Mouse (Mus musculus): ENCODE measurements around the gene E2f3.

Gene E2f3

DNA sequence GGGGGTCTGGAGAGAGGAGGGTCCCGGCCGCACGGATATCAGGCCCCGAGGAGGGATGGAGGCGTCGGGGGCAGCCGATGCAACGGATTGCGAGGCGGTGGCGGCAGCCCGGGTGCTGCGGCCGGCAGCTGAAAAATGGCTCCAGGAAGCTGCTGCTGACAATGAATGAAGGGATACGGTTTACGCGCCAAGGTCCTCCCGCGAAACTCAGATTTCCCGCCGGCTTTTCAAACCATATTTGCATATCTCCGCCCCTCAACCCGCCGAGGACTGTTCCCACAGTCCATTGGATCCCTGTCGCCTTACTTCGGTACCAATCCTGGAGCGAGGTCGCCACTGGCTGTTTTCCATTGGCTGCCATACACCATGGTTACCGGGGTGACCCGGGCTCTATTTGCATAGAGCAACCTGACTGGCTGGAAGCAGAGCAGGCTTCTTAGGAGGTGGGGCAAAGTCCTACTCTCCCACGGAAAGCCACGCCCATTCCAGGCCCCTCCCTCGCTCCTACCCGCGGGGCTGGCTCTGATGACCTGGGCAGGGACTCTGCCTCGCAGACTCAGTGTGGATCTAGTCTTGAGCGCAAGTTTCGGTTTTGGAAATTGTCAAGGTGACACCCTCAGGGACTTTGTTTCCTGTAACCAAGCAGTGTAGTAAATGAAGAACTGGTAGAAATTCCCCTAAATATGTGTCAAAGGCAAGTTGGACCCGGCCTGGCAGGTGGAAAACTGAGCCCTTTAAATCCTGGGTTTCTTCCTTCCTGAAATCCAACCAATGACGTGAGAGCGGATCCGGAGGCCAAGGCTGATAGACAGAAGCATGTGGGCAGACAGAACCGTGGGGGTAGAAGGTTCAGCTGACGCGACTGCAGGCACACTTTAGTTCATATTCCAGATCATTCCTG, at the start of gene E2f3:
TSS of gene E2f3 (minus strand) at position 209 of the 901 bp plus-strand sequence.
- DNase-seq (ENCODE audit: low spot score), result peak; percentile 99

DNA sequence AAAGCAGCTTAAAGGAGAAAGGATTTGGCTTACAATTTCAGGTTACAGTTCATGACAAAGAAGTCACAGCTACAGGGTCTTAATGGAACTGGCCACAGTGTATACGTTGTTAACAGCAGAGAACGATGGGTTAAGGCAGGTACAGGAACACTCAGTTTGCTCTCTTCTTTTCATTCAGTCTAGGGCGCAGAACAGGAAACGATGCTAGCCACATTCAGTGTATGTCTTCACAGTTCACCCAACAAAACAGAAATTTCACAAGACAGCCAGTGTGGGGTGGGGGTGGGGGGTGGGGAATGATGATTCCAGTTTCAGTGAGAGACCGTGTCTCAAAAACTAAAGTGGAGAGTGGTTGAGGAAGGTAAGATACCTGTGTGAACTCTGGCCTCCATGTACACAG, 48.7 kb upstream of the E2f3 start:
- DNase-seq (ENCODE audit: low spot score), result no peak

DNA sequence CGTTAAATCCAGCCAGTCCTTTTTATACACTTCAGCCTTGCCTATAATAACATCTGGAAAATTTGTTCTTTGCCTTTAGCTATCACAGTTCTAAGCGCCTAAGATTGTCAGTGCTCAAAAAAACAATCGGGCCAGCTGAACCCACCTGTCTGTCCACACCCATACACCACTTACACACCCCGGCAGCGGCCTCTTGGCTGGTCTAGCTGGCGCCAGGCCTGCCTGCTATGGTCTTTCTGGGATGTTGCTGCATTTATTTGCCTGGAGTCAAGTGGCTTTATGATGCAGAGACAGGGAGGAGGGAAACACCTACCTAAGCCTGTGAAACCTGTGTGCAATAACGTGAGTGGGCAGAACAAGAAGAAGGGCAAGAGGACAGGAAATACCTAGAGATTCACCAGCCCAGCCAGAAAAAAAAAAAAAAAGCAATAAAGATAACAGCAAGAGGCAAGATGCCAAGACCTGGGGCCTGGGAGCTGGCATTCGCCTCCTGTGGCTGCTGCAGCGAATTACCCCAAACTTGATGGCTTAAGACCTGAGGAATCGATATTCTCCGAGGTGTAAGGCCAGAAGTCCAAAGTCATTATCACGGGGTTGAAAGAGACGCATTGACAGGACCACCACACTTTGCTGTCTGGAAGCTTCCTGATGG, 45.9 kb upstream of the E2f3 start:
- no peak for DNase-seq (ENCODE audit: low spot score)

GRCm38 (mm10) chr13:30027841-30028240, 42.0 kb upstream of the E2f3 start:
- no peak for DNase-seq (ENCODE audit: low spot score)

DNA sequence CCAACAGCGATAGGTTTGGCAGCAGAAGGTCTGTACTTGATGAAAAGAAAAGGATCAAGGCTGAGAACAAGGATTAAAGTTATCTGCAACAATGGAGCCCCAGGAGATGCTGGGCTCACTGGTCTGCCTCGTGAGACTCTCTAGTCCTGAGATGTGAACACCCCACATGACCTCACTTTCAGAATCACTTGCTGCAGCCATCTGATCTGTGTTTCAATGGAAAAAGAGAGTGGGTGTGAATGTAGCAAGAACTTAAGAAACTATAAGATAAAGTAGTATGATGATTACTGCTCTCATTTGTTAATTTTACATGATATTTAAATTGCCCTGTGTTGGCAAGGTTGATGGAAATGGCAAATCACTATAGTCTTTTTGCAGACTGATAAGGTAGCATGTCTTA, 36.6 kb upstream of the E2f3 start:
- DNase-seq (ENCODE audit: low spot score), result no peak

- DNase-seq (ENCODE audit: low spot score), result no peak
Observed at GRCm38 (mm10) chr13:30018573-30018972, 32.7 kb upstream of the E2f3 start.

- DNase-seq (ENCODE audit: low spot score), result no peak
Observed at GRCm38 (mm10) chr13:30017611-30018010, 31.7 kb upstream of the E2f3 start.

- no peak for DNase-seq (ENCODE audit: low spot score)
Observed at GRCm38 (mm10) chr13:30014576-30014975, 28.7 kb upstream of the E2f3 start.

DNA sequence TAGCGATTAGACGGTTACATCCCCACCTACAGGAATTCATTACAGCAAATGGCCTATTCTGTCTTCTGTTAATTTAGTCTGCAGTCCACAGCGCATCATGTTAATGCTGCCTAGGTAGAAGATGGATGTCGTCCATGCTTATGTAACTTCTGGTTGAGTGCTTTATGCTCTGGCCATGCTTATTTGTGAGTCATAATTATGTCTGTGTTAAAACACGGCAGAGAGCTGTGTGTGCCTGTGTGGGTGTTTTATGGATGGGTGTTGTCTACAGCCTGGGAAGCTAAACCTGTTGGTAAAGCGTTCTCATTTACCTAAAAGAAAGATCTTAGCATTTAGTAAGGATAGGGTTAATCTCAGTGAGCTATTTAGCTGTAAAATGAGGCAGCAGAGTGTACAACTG, 26.4 kb upstream of the E2f3 start:
- no peak for DNase-seq (ENCODE audit: low spot score)

GRCm38 (mm10) chr13:30008738-30009137, 22.9 kb upstream of the E2f3 start:
- DNase-seq (ENCODE audit: low spot score), result no peak

- no peak for DNase-seq (ENCODE audit: low spot score)
Observed at GRCm38 (mm10) chr13:30005422-30005821, 19.6 kb upstream of the E2f3 start.

DNA sequence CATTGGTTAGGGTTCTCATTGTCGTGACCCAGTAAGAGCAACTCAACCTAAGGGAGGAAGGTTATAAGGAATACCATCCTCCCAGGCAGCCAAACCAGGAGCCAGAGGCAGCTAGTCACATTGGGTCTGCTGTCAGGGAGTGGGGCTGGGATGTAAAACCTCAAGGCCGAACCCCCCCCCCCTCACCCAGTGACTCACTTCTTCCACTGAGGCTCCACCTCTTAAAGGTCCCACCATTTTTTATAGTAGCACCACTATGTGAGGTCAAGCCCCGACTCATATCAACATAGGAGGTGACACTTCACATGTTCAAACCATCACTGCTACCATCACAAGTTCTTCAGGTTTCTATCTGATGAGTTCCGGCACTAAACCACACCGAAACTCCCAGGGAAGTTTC, 19.0 kb upstream of the E2f3 start:
- DNase-seq (ENCODE audit: low spot score), result no peak

DNA sequence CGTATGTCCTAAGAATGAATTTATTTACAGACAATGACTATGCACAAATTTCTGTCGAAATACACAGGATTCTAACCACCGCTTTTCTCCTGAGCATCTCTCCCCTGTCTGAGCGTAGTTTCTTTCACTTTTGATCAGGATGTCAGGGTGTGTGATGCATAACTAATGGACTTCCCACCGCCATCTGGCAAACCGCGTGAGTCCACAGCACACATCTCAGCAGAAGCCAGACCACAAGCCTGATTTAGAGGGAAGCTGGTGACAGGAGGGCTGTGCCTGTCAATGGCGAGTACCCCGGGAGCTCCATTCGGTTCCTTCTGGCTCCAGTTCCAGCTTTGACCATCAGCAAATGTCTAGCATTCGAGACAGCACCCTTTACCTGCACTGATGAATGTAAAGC, 17.3 kb upstream of the E2f3 start:
- no peak for DNase-seq (ENCODE audit: low spot score)

GRCm38 (mm10) chr13:30001041-30001440, 15.2 kb upstream of the E2f3 start:
- DNase-seq (ENCODE audit: low spot score), result no peak

DNA sequence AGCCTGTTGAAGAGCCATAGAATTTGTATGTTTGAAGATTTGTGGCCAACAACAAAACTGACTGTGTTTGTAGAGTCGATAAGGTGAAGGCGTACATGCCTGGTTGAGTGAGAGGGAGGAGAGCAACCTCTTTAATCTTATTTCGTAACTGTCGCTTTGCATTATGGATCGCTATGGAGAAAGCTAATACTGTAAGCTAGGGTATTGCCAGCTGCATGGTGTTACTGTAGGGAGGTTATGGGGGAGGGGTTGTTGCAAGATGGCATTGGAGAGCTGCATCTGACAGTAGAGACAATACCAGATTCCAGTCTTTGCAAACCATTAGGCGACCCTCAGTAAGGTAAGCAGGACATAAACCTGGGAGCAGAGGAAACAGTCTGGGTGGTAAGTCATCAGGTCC, 2.1 kb upstream of the E2f3 start:
- DNase-seq (ENCODE audit: low spot score), result no peak

- no peak for DNase-seq (ENCODE audit: low spot score)
Observed at GRCm38 (mm10) chr13:29986756-29987120, 875 bp upstream of the E2f3 start.

DNA sequence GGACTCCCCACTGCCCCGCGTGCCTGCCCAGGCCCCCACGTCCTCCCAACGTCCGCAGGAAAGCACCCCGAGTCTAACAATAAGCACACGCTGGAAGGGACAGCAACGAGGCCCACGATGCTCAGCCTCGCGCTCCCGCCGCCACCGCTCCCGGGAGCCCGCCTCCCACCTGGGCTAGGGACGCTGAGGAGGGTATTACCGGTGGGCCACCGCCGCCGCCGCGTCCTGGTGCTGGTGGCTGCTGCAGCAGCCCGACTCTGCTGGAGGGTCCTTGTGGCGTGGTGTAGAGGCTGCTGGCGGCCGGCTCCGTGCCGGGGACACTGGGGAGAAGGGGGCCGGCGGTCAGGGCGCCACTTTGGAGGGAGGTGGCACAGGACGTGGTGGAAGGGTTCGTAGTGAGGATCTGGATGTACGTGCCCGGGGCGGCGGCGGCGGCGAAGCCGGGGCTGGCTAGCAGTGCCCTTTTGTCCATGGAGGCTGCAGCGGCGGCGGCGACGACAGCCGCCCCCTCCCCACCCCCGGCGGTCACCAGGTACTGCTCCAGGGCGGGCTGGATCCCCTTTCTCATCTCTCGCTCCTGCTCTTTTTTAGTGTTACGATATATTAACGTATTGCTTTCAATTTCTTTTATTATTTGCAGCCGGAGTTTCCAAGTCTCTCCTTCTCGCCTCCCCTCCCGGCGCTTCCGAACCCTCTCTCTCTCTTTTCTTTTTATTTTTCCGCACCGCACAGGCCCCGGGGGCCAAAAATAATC, 585 bp downstream of the E2f3 start:
- DNase-seq (ENCODE audit: low spot score), result peak; percentile 16

DNA sequence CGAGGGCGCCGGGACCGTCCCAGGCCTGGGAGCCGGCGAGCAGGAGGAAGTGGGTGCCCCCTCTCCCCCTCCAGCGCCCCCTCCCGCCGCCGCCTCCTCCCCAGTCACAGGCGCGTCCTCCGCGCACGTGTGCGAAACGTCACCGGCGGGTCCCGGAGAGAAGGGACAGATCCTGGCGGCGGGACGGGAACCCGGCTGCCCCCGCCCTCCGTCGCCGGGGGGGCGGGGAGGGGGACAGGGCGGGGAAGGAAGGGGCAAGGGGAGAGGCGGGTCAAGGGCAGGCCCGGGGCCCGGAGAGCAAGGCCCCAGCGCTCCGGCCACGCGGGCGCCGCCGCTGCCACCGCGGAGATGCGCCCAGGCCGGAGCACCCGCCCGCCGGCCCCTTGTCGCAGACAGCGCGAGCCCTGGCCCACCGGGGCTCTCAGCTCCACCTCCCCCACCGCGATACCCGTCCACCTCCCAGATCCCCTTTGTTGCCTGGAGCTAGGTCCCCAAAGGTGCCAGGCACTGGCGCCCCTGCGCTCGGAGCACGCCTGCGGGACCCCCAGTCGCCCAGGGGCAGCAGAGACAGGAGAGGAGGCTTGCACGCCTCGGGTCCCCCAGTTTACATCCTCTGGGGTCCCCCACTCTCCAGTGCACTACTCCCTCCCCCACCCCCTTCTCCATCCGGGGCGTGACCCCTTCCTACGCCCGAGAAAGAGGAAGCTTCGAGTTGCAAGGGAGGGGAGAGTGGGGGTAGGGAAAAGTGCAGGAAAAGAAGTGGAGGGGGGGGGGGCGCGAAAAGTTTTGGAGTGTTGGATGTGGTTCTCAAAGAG, 1.4 kb downstream of the E2f3 start:
- peak; percentile 81 for DNase-seq (ENCODE audit: low spot score)

GRCm38 (mm10) chr13:29983523-29984191, 2.2 kb downstream of the E2f3 start:
- DNase-seq (ENCODE audit: low spot score), result peak; percentile 17

- DNase-seq (ENCODE audit: low spot score), result no peak
Observed at GRCm38 (mm10) chr13:29983037-29983436, 2.8 kb downstream of the E2f3 start.

- DNase-seq (ENCODE audit: low spot score), result no peak
Observed at GRCm38 (mm10) chr13:29982400-29982799, 3.5 kb downstream of the E2f3 start.

All from urinary bladder, postnatal 14 days (tissue).